Mouse (Mus musculus): ENCODE measurements around the gene Lekr1. TPM values are rescaled to one million over a fixed set of nuclear protein-coding genes. Genes with fewer than 3 reads are reported as not detected.

Lekr1 gene
- 0.21 and 0.22 TPM in 2 replicates for polyA plus RNA-seq (2012; rRNA removed)

GRCm38 (mm10) chr3:65665977-65666766, at the start of gene Lekr1:
Lekr1 (plus strand) TSS chr3:65666228.

Other genes with a start within 250 kb of the Lekr1 start
- 2.1 and 3.4 TPM in 2 replicates for gene Tiparp, start 137.8 kb upstream of the Lekr1 start, polyA plus RNA-seq (2012; rRNA removed)